Mouse (Mus musculus) CD4-positive, CD25-positive, alpha-beta regulatory T cell, adult 4 months (primary cell): ENCODE results near the gene Il10rb. TPM values are rescaled to one million over a fixed set of nuclear protein-coding genes. Genes with fewer than 3 reads are reported as not detected.

Experiments used
- ATAC-seq: one replicate; pipeline ENCODE4 v1.8.0; 2017
- polyA plus RNA-seq, 2 experiments: library from polyadenylated mRNA; unstranded; fragments of 100-300 nt; shearing (Covaris generic); gene quantifications; one replicate each; pipeline ENCODE4 v1.2.1; 2017

Gene Il10rb
- polyA plus RNA-seq, 2 experiments from 2014 or later = 131 to 143 TPM

- ATAC-seq = peak; percentile 54
These were observed 46.5 kb downstream of the Il10rb start for GRCm38 (mm10) chr16:91452363-91452896.

- ATAC-seq = no peak
These were observed 49.9 kb downstream of the Il10rb start for GRCm38 (mm10) chr16:91455868-91456267.

- peak; percentile 72 for ATAC-seq
These were observed 52.4 kb downstream of the Il10rb start for GRCm38 (mm10) chr16:91458301-91458746.

- ATAC-seq = no peak
These were observed 53.0 kb downstream of the Il10rb start for GRCm38 (mm10) chr16:91458976-91459375.

- no peak for ATAC-seq
These were observed 53.4 kb downstream of the Il10rb start for GRCm38 (mm10) chr16:91459396-91459795.

- ATAC-seq = no peak
These were observed 53.9 kb downstream of the Il10rb start for GRCm38 (mm10) chr16:91459841-91460370.

- peak; percentile 25 for ATAC-seq
These were observed 55.2 kb downstream of the Il10rb start for GRCm38 (mm10) chr16:91461066-91461638.

GRCm38 (mm10) chr16:91461773-91462181, 55.8 kb downstream of the Il10rb start:
- ATAC-seq = no peak

- no peak for ATAC-seq
These were observed 56.7 kb downstream of the Il10rb start for GRCm38 (mm10) chr16:91462644-91463043.

GRCm38 (mm10) chr16:91463400-91463799, 57.4 kb downstream of the Il10rb start:
- ATAC-seq = no peak

- no peak for ATAC-seq
These were observed 58.0 kb downstream of the Il10rb start for GRCm38 (mm10) chr16:91463836-91464400.

GRCm38 (mm10) chr16:91464594-91465504, 58.9 kb downstream of the Il10rb start:
- peak; percentile 75 for ATAC-seq

GRCm38 (mm10) chr16:91465505-91466240, 59.7 kb downstream of the Il10rb start:
- no peak for ATAC-seq

- peak; percentile 48 for ATAC-seq
These were observed 60.6 kb downstream of the Il10rb start for GRCm38 (mm10) chr16:91466566-91466965.

- peak; percentile 57 for ATAC-seq
These were observed 64.5 kb downstream of the Il10rb start for GRCm38 (mm10) chr16:91470470-91470869.

GRCm38 (mm10) chr16:91471481-91471880, 65.5 kb downstream of the Il10rb start:
- no peak for ATAC-seq

Other genes with a start within 250 kb of the Il10rb start
- gene Olig2, start 180.7 kb upstream of the Il10rb start, polyA plus RNA-seq = not detected
- not detected for gene Olig1, start 136.4 kb upstream of the Il10rb start, polyA plus RNA-seq
- gene Ifnar2, start 33.4 kb upstream of the Il10rb start, polyA plus RNA-seq = 10 to 100 TPM; 45.8 to 48.2 TPM
- gene Gm21970, start 14.4 kb upstream of the Il10rb start, polyA plus RNA-seq = not detected
- 100 to 1,000 TPM in 1 of 2 experiments, 10 to 100 TPM in 1; 86.0 to 120 TPM for gene Ifnar1, start 79.1 kb downstream of the Il10rb start, polyA plus RNA-seq
- 10 to 100 TPM; 29.9 to 35.3 TPM for gene Ifngr2, start 140.9 kb downstream of the Il10rb start, polyA plus RNA-seq
- gene Tmem50b, start 191.6 kb downstream of the Il10rb start, polyA plus RNA-seq = 10 to 100 TPM; 27.7 to 38.4 TPM
- gene Dnajc28, start 212.9 kb downstream of the Il10rb start, polyA plus RNA-seq = 1 to 10 TPM; 1.6 to 2.9 TPM
- gene Gart, start 240.8 kb downstream of the Il10rb start, polyA plus RNA-seq = 10 to 100 TPM; 60.1 to 96.6 TPM
- gene Son, start 241.3 kb downstream of the Il10rb start, polyA plus RNA-seq = 100 to 1,000 TPM; 153 to 230 TPM